Mouse (Mus musculus) thymus, postnatal 14 days (tissue): ENCODE measurements around the gene Fbxo48.

Experiments used
- DNase-seq: peaks from one replicate; pipeline ENCODE4 v3.0.0; 2021

Gene Fbxo48

GRCm38 (mm10) chr11:16973086-16973485 lies 21.9 kb downstream of the Fbxo48 start:
- no peak for DNase-seq

GRCm38 (mm10) chr11:16976937-16977336 lies 25.8 kb downstream of the Fbxo48 start:
- DNase-seq = no peak

GRCm38 (mm10) chr11:16977611-16978010 lies 26.4 kb downstream of the Fbxo48 start:
- DNase-seq = no peak

- no peak for DNase-seq
Observed at GRCm38 (mm10) chr11:16978161-16978707, 27.1 kb downstream of the Fbxo48 start.

- DNase-seq = no peak
Observed at GRCm38 (mm10) chr11:16986550-16987187, 35.5 kb downstream of the Fbxo48 start.

- DNase-seq = no peak
Observed at GRCm38 (mm10) chr11:16987745-16988328, 36.7 kb downstream of the Fbxo48 start.

- DNase-seq = no peak
Observed at GRCm38 (mm10) chr11:16989885-16990284, 38.7 kb downstream of the Fbxo48 start.

GRCm38 (mm10) chr11:16992880-16993279 lies 41.7 kb downstream of the Fbxo48 start:
- no peak for DNase-seq

- DNase-seq = no peak
Observed at GRCm38 (mm10) chr11:16996818-16997217, 45.6 kb downstream of the Fbxo48 start.

GRCm38 (mm10) chr11:16997465-16997864 lies 46.3 kb downstream of the Fbxo48 start:
- DNase-seq = no peak

- DNase-seq = no peak
Observed at GRCm38 (mm10) chr11:16999387-16999786, 48.2 kb downstream of the Fbxo48 start.

- no peak for DNase-seq
Observed at GRCm38 (mm10) chr11:16999933-17000332, 48.8 kb downstream of the Fbxo48 start.

GRCm38 (mm10) chr11:17000353-17001334 lies 49.5 kb downstream of the Fbxo48 start:
- no peak for DNase-seq

- DNase-seq = no peak
Observed at GRCm38 (mm10) chr11:17002739-17003373, 51.7 kb downstream of the Fbxo48 start.

GRCm38 (mm10) chr11:17003757-17004156 lies 52.6 kb downstream of the Fbxo48 start:
- DNase-seq = no peak
